Mouse (Mus musculus) CH12.LX (cell line): ENCODE results near the gene BC025446. TPM values are rescaled to one million over a fixed set of nuclear protein-coding genes. Genes with fewer than 3 reads are reported as not detected.

Experiments
- DNase-seq: peaks from one replicate; pipeline ENCODE4 v3.0.0-alpha.2; 2013; ENCODE audit errors: extremely low read depth
- H3K27ac ChIP-seq: 2 replicates; pipeline ENCODE4 v1.5.1; 2012; ENCODE audit warnings: low read depth, mild to moderate bottlenecking, control low read depth, moderate library complexity; ENCODE audit not compliant: insufficient read depth
- H3K27me3 ChIP-seq: replicated peaks from 2 replicates; pipeline ENCODE3; 2012; ENCODE audit warnings: inconsistent platforms
- H3K36me3 ChIP-seq, 2 experiments: replicated peaks in 1 of 2; 2 replicates each; pipeline versions ENCODE3 to v1.6.1; 2012; ENCODE audit warnings: inconsistent platforms in 1 of 2, low read length in 1 of 2, mild to moderate bottlenecking in 1 of 2, mixed read lengths in 1 of 2, moderate library complexity in 1 of 2; ENCODE audit not compliant: control insufficient read depth in 1 of 2, insufficient read depth in 1 of 2
- H3K4me1 ChIP-seq, 2 experiments: 2 replicates each; pipeline ENCODE4 v1.6.1; 2012; ENCODE audit warnings: inconsistent platforms in 1 of 2, moderate library complexity in 1 of 2; ENCODE audit not compliant: insufficient read depth in 2 of 2, control insufficient read depth in 1 of 2
- H3K4me2 ChIP-seq: 2 replicates; pipeline ENCODE4 v1.6.1; 2012; ENCODE audit warnings: low read depth, mild to moderate bottlenecking, control low read depth; ENCODE audit not compliant: poor library complexity, insufficient read depth, severe bottlenecking
- H3K4me3 ChIP-seq, 3 experiments: fragments of 150-350 bp in 1 of 3; sonication (generic) in 1 of 3; replicated peaks in 1 of 3; 2 replicates each; pipeline versions ENCODE3 to v1.5.1; 2011 to 2012; ENCODE audit warnings: low read depth in 2 of 3, low read length in 2 of 3, mild to moderate bottlenecking in 2 of 3, moderate library complexity in 2 of 3, control low read depth in 1 of 3, improper control_type of control experiment in 1 of 3, inconsistent platforms in 1 of 3, mixed read lengths in 1 of 3; ENCODE audit not compliant: poor library complexity in 1 of 3
- H3K79me2 ChIP-seq: replicated peaks from 2 replicates; pipeline ENCODE4 v1.6.1; 2012; ENCODE audit warnings: mild to moderate bottlenecking, moderate library complexity; ENCODE audit not compliant: control insufficient read depth, poor library complexity, insufficient read depth, severe bottlenecking; ENCODE audit errors: extremely low read depth
- H3K9ac ChIP-seq: 2 replicates; pipeline ENCODE4 v1.6.1; 2012; ENCODE audit warnings: low read depth, mild to moderate bottlenecking, control low read depth, moderate library complexity; ENCODE audit not compliant: insufficient read depth
- H3K9me3 ChIP-seq: replicated peaks from 2 replicates; pipeline ENCODE3; 2012; ENCODE audit warnings: low read length, inconsistent platforms, mixed read lengths
- ELF1 ChIP-seq: IDR thresholded peaks from 2 replicates; pipeline ENCODE4 v1.6.1; 2014; ENCODE audit warnings: low read depth, mild to moderate bottlenecking, inconsistent platforms, low read length, improper control_type of control experiment
- ETS1 ChIP-seq: conservative IDR thresholded peaks from 2 replicates; pipeline ENCODE4 v1.6.1; 2012; ENCODE audit warnings: low read depth, mild to moderate bottlenecking, inconsistent platforms, low read length, improper control_type of control experiment, moderate library complexity
- HCFC1 ChIP-seq: IDR thresholded peaks from 2 replicates; pipeline ENCODE4 v1.6.1; 2012; ENCODE audit warnings: low read depth, mild to moderate bottlenecking, inconsistent platforms, low read length, improper control_type of control experiment
- IRF4 ChIP-seq: IDR thresholded peaks from 2 replicates; pipeline ENCODE4 v1.6.1; 2014; ENCODE audit warnings: low read depth, mild to moderate bottlenecking, inconsistent platforms, low read length, improper control_type of control experiment
- JUN ChIP-seq: IDR thresholded peaks from 2 replicates; pipeline ENCODE4 v1.6.1; 2011; ENCODE audit warnings: low read depth, mild to moderate bottlenecking, low read length, improper control_type of control experiment, moderate library complexity; ENCODE audit not compliant: insufficient read depth
- MAFK ChIP-seq: IDR thresholded peaks from 2 replicates; pipeline ENCODE4 v1.6.1; 2011; ENCODE audit warnings: low read length, improper control_type of control experiment; ENCODE audit not compliant: insufficient replicate concordance
- NRF1 ChIP-seq: IDR thresholded peaks from 2 replicates; pipeline ENCODE4 v1.6.1; 2014; ENCODE audit warnings: low read depth, mild to moderate bottlenecking, inconsistent platforms, low read length, improper control_type of control experiment, moderate library complexity
- PAX5 ChIP-seq: IDR thresholded peaks from 2 replicates; pipeline ENCODE4 v1.6.1; 2012; ENCODE audit warnings: low read length, inconsistent platforms, mixed read lengths
- SIN3A ChIP-seq: IDR thresholded peaks from 2 replicates; pipeline ENCODE4 v1.6.1; 2012; ENCODE audit warnings: low read length, improper control_type of control experiment, inconsistent platforms
- SMC3 ChIP-seq: IDR thresholded peaks from 2 replicates; pipeline ENCODE4 v1.6.1; 2011; ENCODE audit warnings: low read depth, low read length, improper control_type of control experiment
- ZMIZ1 ChIP-seq: IDR thresholded peaks from 2 replicates; pipeline ENCODE4 v1.6.1; 2012; ENCODE audit warnings: low read depth, mild to moderate bottlenecking, inconsistent platforms, low read length, improper control_type of control experiment
- dilution Hi-C: fragments of 300-500 bp; cut with MboI; formaldehyde crosslinking; loops from 2 replicates; pipeline ENCODE4 v1.14.3; 2020; ENCODE audit warnings: low sequenced_read_pairs; ENCODE audit not compliant: extremely low pct_unique_long_range_greater_than_20kb, extremely low pct_ligation_motif_present
- in situ Hi-C: fragments of 300-500 bp; cut with MboI; formaldehyde crosslinking; loops from 3 replicates; pipeline ENCODE4 v1.14.3; 2019; ENCODE audit warnings: low sequenced_read_pairs, low pct_ligation_motif_present, low pct_unique_long_range_greater_than_20kb, mixed read lengths
- polyA plus RNA-seq: library from polyadenylated mRNA; unstranded; fragments of >175 nt; gene quantifications from 2 replicates; pipeline ENCODE4 v1.2.1, GENCODE M21; 2012; ENCODE audit warnings: low read depth; ENCODE audit not compliant: insufficient read length
- total RNA-seq, 2 experiments: library from RNA; depleted of rRNA; stranded (reverse); fragments of 300-350 nt in 1 of 2; fragments of >200 nt in 1 of 2; gene quantifications; 2 replicates each; pipeline ENCODE4 v1.2.3; 2012 to 2014

Gene BC025446
- total and polyA plus RNA-seq, 3 experiments, result not detected

DNA sequence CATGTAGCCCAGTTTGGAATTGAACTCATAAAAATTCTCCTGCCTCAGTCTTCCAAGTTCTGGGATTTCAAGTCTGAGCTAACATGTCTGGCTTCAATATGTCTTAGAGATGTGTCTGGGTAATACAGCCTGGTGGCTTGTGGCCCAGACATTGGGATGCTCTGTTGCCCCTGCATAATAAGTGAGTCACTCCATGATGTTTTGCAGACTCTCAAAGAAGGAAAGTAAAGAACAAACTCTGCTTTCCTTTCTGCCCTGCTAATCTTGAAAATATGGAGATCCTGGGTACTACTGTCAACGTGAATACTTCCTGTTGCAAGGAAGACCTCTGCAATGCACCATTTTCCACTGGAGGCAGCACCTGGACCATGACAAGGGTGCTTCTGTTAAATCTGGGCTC lies 55.2 kb downstream of the BC025446 start:
- in situ Hi-C loops, result loop anchor here (5.0 kb wide), 1 partner anchor 41 kb away; no protein-coding TSS in a partner anchor
- dilution Hi-C loops, result no loop called here
- peaks cover 23% of the 10 kb centered on the region for H3K27me3 ChIP-seq
- no peaks in the 10 kb centered on the region for H3K36me3 ChIP-seq
- TF ChIP-seq HCFC1 (no peak), MAFK (no peak), NRF1 (no peak), JUN (no peak), IRF4 (no peak), SMC3 (no peak), ETS1 (no peak), ELF1 (no peak), PAX5 (no peak)
- no peaks in the 10 kb centered on the region for H3K9me3 ChIP-seq
- H3K4me2 ChIP-seq, result no peak overlapping the region
- no peak overlapping the region for H3K4me3 ChIP-seq
- H3K9ac ChIP-seq, result no peak overlapping the region
- H3K27ac ChIP-seq, result no peak overlapping the region
- no peaks in the 10 kb centered on the region for H3K4me1 ChIP-seq
- DNase-seq, result no peak
- no peaks in the 10 kb centered on the region for H3K79me2 ChIP-seq

DNA sequence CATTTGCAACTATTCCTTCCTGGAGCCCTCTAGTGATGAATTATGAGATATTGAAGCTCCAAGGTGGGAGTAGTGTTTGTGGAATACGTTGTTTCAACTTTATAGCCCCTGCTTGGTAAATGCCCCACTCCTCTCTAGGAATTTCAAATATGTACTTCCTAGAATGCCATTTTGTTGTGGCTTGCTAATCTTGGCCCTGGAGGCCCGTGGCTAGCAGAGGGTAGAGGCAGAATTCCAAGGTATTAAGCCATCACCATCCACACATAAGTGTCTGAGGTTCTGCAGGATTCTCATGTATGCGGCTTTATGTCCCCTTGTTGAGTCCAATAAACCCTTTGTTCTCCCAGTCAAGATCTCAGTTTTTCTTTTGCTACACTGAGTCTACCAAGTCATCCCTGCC lies 55.7 kb downstream of the BC025446 start:
- Histone ChIP-seq H3K36me3 (no peaks in the 10 kb centered on the region), H3K27ac (no peak overlapping the region), H3K9me3 (no peaks in the 10 kb centered on the region), H3K4me1 (no peaks in the 10 kb centered on the region), H3K9ac (no peak overlapping the region), H3K4me2 (no peak overlapping the region), H3K27me3 (peaks cover 27% of the 10 kb centered on the region), H3K4me3 (no peak overlapping the region), H3K79me2 (no peaks in the 10 kb centered on the region)
- TF ChIP-seq ZMIZ1, result no peak
- no peak for TF ChIP-seq SIN3A
- dilution Hi-C loops, result no loop called here
- in situ Hi-C loops, result loop anchor here (5.0 kb wide), 1 partner anchor 40 kb away; no protein-coding TSS in a partner anchor
- DNase-seq, result no peak

Other genes with a start within 250 kb of the BC025446 start
- 0.30 and 0.59 TPM in 2 replicates for gene Ly6i, start 232.9 kb upstream of the BC025446 start, total RNA-seq (2012; rRNA removed)
- gene Ly6i, start 232.9 kb upstream of the BC025446 start, total RNA-seq (2014; rRNA removed), result 0.31 and 0.54 TPM in 2 replicates
- 0.82 and 0.99 TPM in 2 replicates for gene Ly6i, start 232.9 kb upstream of the BC025446 start, polyA plus RNA-seq
- 666 and 677 TPM in 2 replicates for gene Ly6a, start 218.3 kb upstream of the BC025446 start, total RNA-seq (2012; rRNA removed)
- gene Ly6a, start 218.3 kb upstream of the BC025446 start, total RNA-seq (2014; rRNA removed), result 510 and 514 TPM in 2 replicates
- gene Ly6a, start 218.3 kb upstream of the BC025446 start, polyA plus RNA-seq, result 784 and 854 TPM in 2 replicates
- not detected in 2 replicates for gene Ly6c1, start 167.5 kb upstream of the BC025446 start, total RNA-seq (2012; rRNA removed)
- gene Ly6c1, start 167.5 kb upstream of the BC025446 start, total RNA-seq (2014; rRNA removed), result 0.70 TPM in 1 of 2 replicates, not detected in the other
- not detected in 2 replicates for gene Ly6c1, start 167.5 kb upstream of the BC025446 start, polyA plus RNA-seq
- 0.42 and 0.67 TPM in 2 replicates for gene Ly6c2, start 104.4 kb upstream of the BC025446 start, total RNA-seq (2012; rRNA removed)
- 0.72 and 1.0 TPM in 2 replicates for gene Ly6c2, start 104.4 kb upstream of the BC025446 start, total RNA-seq (2014; rRNA removed)
- 0.87 and 1.2 TPM in 2 replicates for gene Ly6c2, start 104.4 kb upstream of the BC025446 start, polyA plus RNA-seq
- gene Ly6g, start 61.1 kb upstream of the BC025446 start, total RNA-seq (2012; rRNA removed), result 0.17 TPM in 1 of 2 replicates, not detected in the other
- gene Ly6g, start 61.1 kb upstream of the BC025446 start, total RNA-seq (2014; rRNA removed), result not detected in 2 replicates
- gene Ly6g, start 61.1 kb upstream of the BC025446 start, polyA plus RNA-seq, result not detected in 2 replicates
- gene Ly6f, start 52.0 kb downstream of the BC025446 start, total RNA-seq (2012; rRNA removed), result not detected in 2 replicates
- not detected in 2 replicates for gene Ly6f, start 52.0 kb downstream of the BC025446 start, total RNA-seq (2014; rRNA removed)
- not detected in 2 replicates for gene Ly6f, start 52.0 kb downstream of the BC025446 start, polyA plus RNA-seq